ENCODE assay signal across 12 mouse cellular contexts in the genomic region with DNA sequence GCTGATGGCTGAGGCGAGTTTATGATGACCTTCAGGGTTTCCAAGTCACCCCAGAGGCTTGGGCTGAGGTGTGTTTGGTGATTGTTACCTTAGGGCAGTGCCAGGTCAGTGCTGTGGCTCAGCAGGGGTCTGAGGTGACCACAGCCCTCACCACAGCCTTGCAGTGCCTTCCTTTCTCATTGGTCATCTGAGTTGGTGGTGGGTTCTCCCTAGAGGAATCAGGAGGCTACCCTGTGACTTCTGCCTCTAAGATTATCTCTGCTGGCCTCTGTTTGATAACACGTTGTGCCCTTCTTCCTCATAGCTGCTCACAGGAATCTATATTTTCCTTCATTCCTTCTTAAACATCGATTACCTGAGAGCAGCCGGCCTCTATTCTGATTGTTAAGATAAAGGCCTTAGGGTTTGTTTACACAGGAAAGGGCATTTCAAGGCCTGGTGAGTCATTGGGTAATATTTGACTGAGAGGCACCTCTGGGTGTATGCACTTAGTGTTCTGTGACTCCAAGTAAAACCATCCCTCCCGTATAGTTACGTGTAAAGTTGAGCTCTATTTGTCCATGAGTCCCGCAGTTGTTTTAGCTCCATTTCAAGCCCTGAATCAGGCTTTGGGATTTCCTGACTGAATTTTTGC. TPM values are rescaled to one million over a fixed set of nuclear protein-coding genes. Genes with fewer than 3 reads are reported as not detected.
A peak's percentile ranks its signal among the peaks of the same experiment; 100 is the strongest.
DNase-seq lines count a peak whose midpoint lies in the region; ATAC-seq lines count a peak whose summit lies in the region.
"Had no signal": no experiment of that assay in that cellular context is flagged by ENCODE, and none has a peak within 500 bp of the region (broad histone marks: within the 10 kb centered on the region; RNA-seq: fewer than 3 reads in every experiment).

No protein-coding gene starts in this region.

- WGBS in lung, embryonic 15.5 days = 44% methylated on average over 7 of the region's 7 CpGs
- WGBS in intestine, embryonic 15.5 days = 54% methylated on average over 7 of the region's 7 CpGs
- 39% methylated on average over 7 of the region's 7 CpGs for WGBS in stomach, embryonic 16.5 days

- H3K36me3 ChIP-seq in lung, embryonic 15.5 days = peaks cover 52% of the 10 kb centered on the region
- H3K36me3 ChIP-seq in intestine, embryonic 15.5 days = peaks cover 15% of the 10 kb centered on the region
- H3K36me3 ChIP-seq in stomach, embryonic 16.5 days (ENCODE audit: control insufficient read depth, insufficient read depth, low read length) = 0 out of 2 replicates have a peak, but pooled peaks cover 11% of the 10 kb centered on the region

- no peak overlapping the region for H3K4me2 ChIP-seq in lung, embryonic 15.5 days
- peak overlapping the region; percentile 47 for H3K4me2 ChIP-seq in intestine, embryonic 15.5 days (replicated peaks)
- H3K4me2 ChIP-seq in stomach, embryonic 16.5 days (ENCODE audit: low read depth, low read length) = peak overlapping the region; percentile 21; the same call in 1 of the 2 replicates

- no peak for ATAC-seq in lung, embryonic 15.5 days (ENCODE audit: borderline replicate concordance, extremely low read depth, low FRiP score, low TSS enrichment)
- ATAC-seq in intestine, embryonic 15.5 days = peak; percentile 94
- ATAC-seq in stomach, embryonic 16.5 days (ENCODE audit: insufficient read depth, low FRiP score) = peak; percentile 92; the same call in 1 of the 2 replicates
- no peak for ATAC-seq in erythroblast, adult 5-6 weeks (replicated peaks; ENCODE audit: low FRiP score, poor library complexity, severe bottlenecking)
- no peak for ATAC-seq in cerebellum, adult (ENCODE audit: insufficient number of reproducible peaks, low FRiP score, low TSS enrichment)
- ATAC-seq: hindbrain, embryonic 16.5 days had no signal

- no peak overlapping the region for H3K4me3 ChIP-seq in lung, embryonic 15.5 days
- H3K4me3 ChIP-seq in intestine, embryonic 15.5 days (replicated peaks) = no peak overlapping the region
- H3K4me3 ChIP-seq in stomach, embryonic 16.5 days (replicated peaks; ENCODE audit: low read length) = no peak overlapping the region
- H3K4me3 ChIP-seq: forebrain, embryonic 10.5 days; midbrain, embryonic 10.5 days had no signal

- DNase-seq in lung, postnatal 14 days = no peak
- peak; percentile 58 for DNase-seq in kidney, postnatal 14 days
- DNase-seq: cerebellum, adult 2 months; gastrocnemius, postnatal 10 days had no signal

- H3K27me3 ChIP-seq in lung, embryonic 15.5 days = no peaks in the 10 kb centered on the region
- H3K27me3 ChIP-seq in intestine, embryonic 15.5 days (replicated peaks) = no peaks in the 10 kb centered on the region
- H3K27me3 ChIP-seq in stomach, embryonic 16.5 days (ENCODE audit: control insufficient read depth, insufficient read depth, low read length) = no peaks in the 10 kb centered on the region

- H3K27ac ChIP-seq in lung, embryonic 15.5 days = peak overlapping the region; percentile 46
- peak overlapping the region; percentile 84 for H3K27ac ChIP-seq in intestine, embryonic 15.5 days
- peak overlapping the region; percentile 87 for H3K27ac ChIP-seq in stomach, embryonic 16.5 days (ENCODE audit: low read length)
- H3K27ac ChIP-seq: forebrain, embryonic 10.5 days; midbrain, embryonic 10.5 days had no signal

- H3K9ac ChIP-seq in lung, embryonic 15.5 days = no peak overlapping the region
- H3K9ac ChIP-seq in intestine, embryonic 15.5 days = peak overlapping the region; percentile 17; the same call in 1 of the 2 replicates
- 0 out of 2 replicates have a peak overlapping the region, but pooled peaks have one; percentile 49 for H3K9ac ChIP-seq in stomach, embryonic 16.5 days (ENCODE audit: low read length)

- H3K4me1 ChIP-seq in lung, embryonic 15.5 days = peaks cover 42% of the 10 kb centered on the region
- H3K4me1 ChIP-seq in intestine, embryonic 15.5 days (replicated peaks) = peaks cover 26% of the 10 kb centered on the region
- H3K4me1 ChIP-seq in stomach, embryonic 16.5 days (ENCODE audit: control insufficient read depth, insufficient read depth, low read length) = peaks cover 26% of the 10 kb centered on the region

- no peaks in the 10 kb centered on the region for H3K9me3 ChIP-seq in lung, embryonic 15.5 days
- H3K9me3 ChIP-seq in intestine, embryonic 15.5 days = no peaks in the 10 kb centered on the region
- H3K9me3 ChIP-seq in stomach, embryonic 16.5 days (replicated peaks; ENCODE audit: control insufficient read depth, low read length) = no peaks in the 10 kb centered on the region
- H3K9me3 ChIP-seq: forebrain, embryonic 10.5 days; midbrain, embryonic 10.5 days had no signal

RNA-seq across cellular contexts. Expression of a gene that starts 5.9 kb away (rescaled TPM):
- 2.7 and 2.9 TPM in 2 replicates for polyA plus RNA-seq in lung, embryonic 15.5 days (2015; fragmentation: Nextera tagmentation; extraction: Ambion mirVana)
- polyA plus RNA-seq in intestine, embryonic 15.5 days (2015; fragmentation: Nextera tagmentation; extraction: Ambion mirVana) = 1.1 and 1.6 TPM in 2 replicates
- polyA plus RNA-seq in stomach, embryonic 16.5 days (2015; fragmentation: Nextera tagmentation; extraction: Ambion mirVana) = 1.4 and 1.6 TPM in 2 replicates
- total RNA-seq in erythroblast, adult 5-6 weeks (2015; ENCODE audit: low replicate concordance) = 0.58 and 0.63 TPM in 2 replicates
- total RNA-seq in erythroblast, adult 5-6 weeks (2017; ENCODE audit: low replicate concordance) = 2.7 TPM in 1 of 2 replicates, not detected in the other

RNA-seq across cellular contexts. Expression of a gene that starts 34.4 kb away (rescaled TPM):
- 36.9 and 37.1 TPM in 2 replicates for polyA plus RNA-seq in lung, embryonic 15.5 days (2015; fragmentation: Nextera tagmentation; extraction: Ambion mirVana)
- 32.8 and 35.7 TPM in 2 replicates for polyA plus RNA-seq in intestine, embryonic 15.5 days (2015; fragmentation: Nextera tagmentation; extraction: Ambion mirVana)
- 25.2 and 29.1 TPM in 2 replicates for polyA plus RNA-seq in stomach, embryonic 16.5 days (2015; fragmentation: Nextera tagmentation; extraction: Ambion mirVana)
- total RNA-seq in erythroblast, adult 5-6 weeks (2015; ENCODE audit: low replicate concordance) = 6.7 and 9.0 TPM in 2 replicates
- total RNA-seq in erythroblast, adult 5-6 weeks (2017; ENCODE audit: low replicate concordance) = 3.2 and 10.3 TPM in 2 replicates

RNA-seq across cellular contexts. Expression of a gene that starts 38.2 kb away (rescaled TPM):
- 7.3 and 8.9 TPM in 2 replicates for polyA plus RNA-seq in lung, embryonic 15.5 days (2015; fragmentation: Nextera tagmentation; extraction: Ambion mirVana)
- polyA plus RNA-seq in intestine, embryonic 15.5 days (2015; fragmentation: Nextera tagmentation; extraction: Ambion mirVana) = 4.5 and 4.6 TPM in 2 replicates
- polyA plus RNA-seq in stomach, embryonic 16.5 days (2015; fragmentation: Nextera tagmentation; extraction: Ambion mirVana) = 3.5 and 4.4 TPM in 2 replicates
- not detected in 2 replicates for total RNA-seq in erythroblast, adult 5-6 weeks (2015; ENCODE audit: low replicate concordance)
- 7.9 TPM in 1 of 2 replicates, not detected in the other for total RNA-seq in erythroblast, adult 5-6 weeks (2017; ENCODE audit: low replicate concordance)

RNA-seq across cellular contexts. Expression of a gene that starts 40.9 kb away (rescaled TPM):
- 107 and 115 TPM in 2 replicates for polyA plus RNA-seq in lung, embryonic 15.5 days (2015; fragmentation: Nextera tagmentation; extraction: Ambion mirVana)
- polyA plus RNA-seq in intestine, embryonic 15.5 days (2015; fragmentation: Nextera tagmentation; extraction: Ambion mirVana) = 72.9 and 76.2 TPM in 2 replicates
- 99.2 and 106 TPM in 2 replicates for polyA plus RNA-seq in stomach, embryonic 16.5 days (2015; fragmentation: Nextera tagmentation; extraction: Ambion mirVana)
- total RNA-seq in erythroblast, adult 5-6 weeks (2015; ENCODE audit: low replicate concordance) = 41.8 and 71.3 TPM in 2 replicates
- 33.5 and 38.6 TPM in 2 replicates for total RNA-seq in erythroblast, adult 5-6 weeks (2017; ENCODE audit: low replicate concordance)

Comparison
In these comparisons a context has a peak if more than half of its experiments do, and no peak if none do; other contexts are left out.
1. ATAC-seq: peak in intestine, embryonic 15.5 days (single experiment) and stomach, embryonic 16.5 days (single experiment); none in lung, embryonic 15.5 days (single experiment), erythroblast, adult 5-6 weeks (single experiment) and cerebellum, adult (single experiment).
2. Peak in every context shown above with its lines, with median percentiles within 50 percentile points of each other: H3K27ac ChIP-seq.